19 mouse cellular contexts compared by ENCODE assay signal in the genomic region with DNA sequence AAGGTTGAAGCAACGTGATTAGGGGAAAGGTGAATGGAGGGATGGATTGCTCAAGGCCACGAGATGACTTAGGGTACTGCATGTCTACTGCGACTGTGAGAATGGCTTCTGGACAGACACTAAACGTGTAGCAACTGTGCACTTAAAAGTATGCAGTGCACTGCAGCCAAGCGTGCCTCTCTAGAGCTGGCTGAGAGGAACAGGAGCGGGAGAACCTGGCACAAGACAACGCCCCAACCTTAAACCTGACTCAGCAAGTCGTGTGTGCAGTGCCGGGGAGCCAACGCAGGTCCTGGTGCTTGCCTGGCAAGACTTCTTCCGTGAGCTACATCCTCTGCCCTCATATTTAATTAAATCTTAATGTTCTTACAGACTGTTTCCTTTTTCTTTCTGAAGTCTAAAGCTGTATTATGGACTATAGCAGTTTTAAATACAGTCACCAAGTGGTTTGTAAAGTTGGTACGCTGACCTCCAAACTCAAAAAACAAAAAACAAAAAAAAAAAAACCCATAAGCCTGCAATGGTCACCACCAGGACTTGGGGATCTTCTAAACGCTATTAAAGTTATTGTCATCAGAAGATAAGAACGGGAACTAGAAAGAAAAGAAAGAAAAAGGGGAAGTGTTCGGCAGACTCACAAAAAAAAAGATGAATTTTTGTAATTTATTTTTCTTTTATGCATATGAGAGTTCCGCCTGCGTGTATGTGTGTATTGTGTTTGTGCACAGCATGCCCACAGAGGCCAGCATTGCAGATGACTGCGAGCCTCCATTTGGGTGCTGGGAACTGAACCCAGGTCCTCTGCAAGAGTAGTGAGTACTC. TPM values are rescaled to one million over a fixed set of nuclear protein-coding genes. Genes with fewer than 3 reads are reported as not detected.
"Had no signal": no experiment of that assay in that cellular context is flagged by ENCODE, and none has a peak within 500 bp of the region (broad histone marks: within the 10 kb centered on the region; RNA-seq: fewer than 3 reads in every experiment).

No protein-coding gene starts in this region.

- H3K27me3 ChIP-seq: liver, embryonic 13.5 days; midbrain, embryonic 13.5 days; neural tube, embryonic 13.5 days had no signal

- H3K9me3 ChIP-seq: liver, embryonic 13.5 days; midbrain, embryonic 13.5 days; neural tube, embryonic 13.5 days had no signal

- H3K9ac ChIP-seq: liver, embryonic 13.5 days; midbrain, embryonic 13.5 days; neural tube, embryonic 13.5 days had no signal

- DNase-seq: kidney, postnatal 10 days; kidney, postnatal 36 days; layer of hippocampus, postnatal 36 days; liver, embryonic 13.5 days; lung, adult 2 months; lung, postnatal 14 days; lung, postnatal 4 days; thymus, adult 18-20 months; thymus, postnatal 4 days had no signal

- H3K27ac ChIP-seq: left cerebral cortex, adult 2 months; liver, embryonic 13.5 days had no signal

- H3K4me3 ChIP-seq: left cerebral cortex, adult 2 months; liver, embryonic 13.5 days; midbrain, embryonic 13.5 days; myocyte; neural tube, embryonic 13.5 days had no signal

RNA-seq across cellular contexts. Expression of gene Epha8, which starts 58.2 kb away (rescaled TPM):
- total RNA-seq: liver, adult 2 months; megakaryocyte progenitor cell, adult 5-6 weeks; megakaryocyte-erythroid progenitor cell, adult 5-6 weeks; monocyte, adult 5-6 weeks; neutrophil, adult 5-6 weeks had no signal
- polyA plus RNA-seq: liver, adult 2 months; lung, embryonic 16.5 days; myocyte had no signal
